Mouse (Mus musculus) 3134 (cell line): Measurements from ENCODE around the gene Smtn.

ENCODE experiments used
- DNase-seq: peaks from one replicate; pipeline ENCODE4 v3.0.0-alpha.2; 2011; ENCODE audit warnings: low spot score; ENCODE audit not compliant: insufficient read length; ENCODE audit errors: extremely low read depth

Smtn gene

GRCm38 (mm10) chr11:3514529-3515054 lies 25.8 kb downstream of the Smtn start, which contains the start of gene Selenom:
Selenom (plus strand) TSS chr11:3514684.
- peak; percentile 88 for DNase-seq

GRCm38 (mm10) chr11:3513291-3513690 lies 27.1 kb downstream of the Smtn start:
- no peak for DNase-seq

GRCm38 (mm10) chr11:3510321-3510720 lies 30.1 kb downstream of the Smtn start:
- DNase-seq = no peak

- no peak for DNase-seq
Measured at GRCm38 (mm10) chr11:3509181-3510085, 31.0 kb downstream of the Smtn start.

- DNase-seq = no peak
Measured at GRCm38 (mm10) chr11:3508226-3508625, 32.2 kb downstream of the Smtn start.

GRCm38 (mm10) chr11:3503755-3504693 lies 36.4 kb downstream of the Smtn start:
- no peak for DNase-seq

- no peak for DNase-seq
Measured at GRCm38 (mm10) chr11:3502459-3503072, 37.8 kb downstream of the Smtn start.

GRCm38 (mm10) chr11:3502057-3502456 lies 38.4 kb downstream of the Smtn start:
- DNase-seq = no peak

GRCm38 (mm10) chr11:3497296-3497695 lies 43.1 kb downstream of the Smtn start:
- DNase-seq = no peak

GRCm38 (mm10) chr11:3496756-3497155 lies 43.7 kb downstream of the Smtn start:
- DNase-seq = no peak

GRCm38 (mm10) chr11:3495496-3495895 lies 44.9 kb downstream of the Smtn start:
- DNase-seq = no peak

- DNase-seq = no peak
Measured at GRCm38 (mm10) chr11:3494857-3495256, 45.6 kb downstream of the Smtn start.

- DNase-seq = no peak
Measured at GRCm38 (mm10) chr11:3492748-3493147, 47.7 kb downstream of the Smtn start.

- no peak for DNase-seq
Measured at GRCm38 (mm10) chr11:3489036-3489435, 51.4 kb downstream of the Smtn start.

- DNase-seq = no peak
Measured at GRCm38 (mm10) chr11:3487952-3488570, 52.4 kb downstream of the Smtn start, which contains the start of gene Pla2g3. Pla2g3 (plus strand) TSS chr11:3488284.

GRCm38 (mm10) chr11:3486349-3486748 lies 54.1 kb downstream of the Smtn start:
- no peak for DNase-seq

GRCm38 (mm10) chr11:3483980-3484642 lies 56.3 kb downstream of the Smtn start:
- no peak for DNase-seq

- no peak for DNase-seq
Measured at GRCm38 (mm10) chr11:3475489-3475888, 64.9 kb downstream of the Smtn start.

- DNase-seq = no peak
Measured at GRCm38 (mm10) chr11:3474480-3475115, 65.8 kb downstream of the Smtn start.
